Mouse (Mus musculus) kidney, postnatal 0 days (tissue): ENCODE measurements around the gene Nccrp1. TPM values are rescaled to one million over a fixed set of nuclear protein-coding genes. Genes with fewer than 3 reads are reported as not detected.

Experiments used
- ATAC-seq: fragments of 200-750 bp; cut with Nextera tagmentation; replicated peaks from 2 replicates; pipeline ENCODE4 v1.8.0; 2017; ENCODE audit warnings: low read depth, moderate number of reproducible peaks, moderate TSS enrichment, moderate library complexity; ENCODE audit not compliant: low FRiP score
- DNase-seq: peaks from one replicate; pipeline ENCODE4 v3.0.0-alpha.2; 2016; ENCODE audit warnings: low spot score
- H3K27ac ChIP-seq: fragments of 300-500 bp; sonication (generic); 2 replicates; pipeline ENCODE4 v1.5.1; 2014; ENCODE audit warnings: mild to moderate bottlenecking
- H3K27me3 ChIP-seq: fragments of 300-500 bp; sonication (generic); 2 replicates; pipeline ENCODE4 v1.6.1; 2014; ENCODE audit warnings: low read length, mixed read lengths; ENCODE audit not compliant: insufficient read depth
- H3K36me3 ChIP-seq: fragments of 300-500 bp; sonication (generic); 2 replicates; pipeline ENCODE4 v1.6.1; 2014; ENCODE audit warnings: low read length, mixed read lengths; ENCODE audit not compliant: insufficient read depth
- H3K4me1 ChIP-seq: fragments of 300-500 bp; sonication (generic); replicated peaks from 2 replicates; pipeline ENCODE4 v1.6.1; 2014; ENCODE audit warnings: antibody characterized with exemption, low read length, mixed read lengths; ENCODE audit not compliant: insufficient read depth
- H3K4me2 ChIP-seq: fragments of 300-500 bp; sonication (generic); 2 replicates; pipeline ENCODE4 v1.6.1; 2014; ENCODE audit warnings: mild to moderate bottlenecking, low read length, moderate library complexity, mixed read lengths
- H3K4me3 ChIP-seq: fragments of 300-500 bp; sonication (generic); replicated peaks from 2 replicates; pipeline ENCODE4 v1.5.1; 2014; ENCODE audit warnings: low read depth, low read length
- H3K9ac ChIP-seq: fragments of 300-500 bp; sonication (generic); 2 replicates; pipeline ENCODE4 v1.6.1; 2014; ENCODE audit warnings: low read depth, low read length
- H3K9me3 ChIP-seq: fragments of 300-500 bp; sonication (generic); replicated peaks from 2 replicates; pipeline ENCODE4 v1.6.1; 2016; ENCODE audit warnings: low read length, inconsistent platforms, mixed read lengths
- CTCF ChIP-seq: IDR thresholded peaks from 2 replicates; pipeline ENCODE4 v1.5.1; 2016; ENCODE audit warnings: antibody characterized with exemption, low read depth, mild to moderate bottlenecking, moderate library complexity
- WGBS: fragments of 180-500 bp; shearing (Covaris S2); extraction: QIAGEN DNeasy Blood & Tissue Kit; methylation state at CpG from one replicate; pipeline ENCODE4 v1.1.7; 2014; 5-methylcytosine and 5-hydroxymethylcytosine counted together
- polyA plus RNA-seq: library from polyadenylated mRNA; unstranded; fragments of >200 nt; fragmentation: Nextera tagmentation; extraction: Ambion mirVana; gene quantifications from 2 replicates; pipeline ENCODE4 v1.2.1, GENCODE M21; 2015

Nccrp1 gene
- polyA plus RNA-seq, 1 experiment from 2014 or later = 7.3 TPM

GRCm38 (mm10) chr7:28586663-28587411, 39.8 kb upstream of the Nccrp1 start:
- no peak overlapping the region for H3K27ac ChIP-seq
- no peak; the same call in 1 of the 2 replicates for ATAC-seq
- H3K4me1 ChIP-seq = peaks cover 52% of the 10 kb centered on the region
- 0 out of 2 replicates have a peak overlapping the region, but pooled peaks have one; percentile 8 for H3K9ac ChIP-seq
- no peak overlapping the region for H3K4me2 ChIP-seq
- TF ChIP-seq CTCF = no peak
- DNase-seq = no peak
- no peaks in the 10 kb centered on the region for H3K9me3 ChIP-seq
- H3K27me3 ChIP-seq = no peaks in the 10 kb centered on the region
- H3K4me3 ChIP-seq = no peak overlapping the region
- WGBS = 53% methylated on average over 6 of the region's 6 CpGs
- no peaks in the 10 kb centered on the region for H3K36me3 ChIP-seq

- WGBS = 52% methylated on average over 6 of the region's 6 CpGs
- Histone ChIP-seq H3K27me3 (no peaks in the 10 kb centered on the region), H3K9me3 (no peaks in the 10 kb centered on the region), H3K4me3 (no peak overlapping the region), H3K9ac (0 out of 2 replicates have a peak overlapping the region, but pooled peaks have one; percentile 27), H3K36me3 (no peaks in the 10 kb centered on the region), H3K4me2 (no peak overlapping the region), H3K4me1 (peaks cover 54% of the 10 kb centered on the region), H3K27ac (peak overlapping the region; percentile 31; the same call in 1 of the 2 replicates)
- DNase-seq (no peak), ATAC-seq (no peak)
- TF ChIP-seq CTCF = no peak
Observed at GRCm38 (mm10) chr7:28585001-28585400, 37.9 kb upstream of the Nccrp1 start.

GRCm38 (mm10) chr7:28584468-28584867, 37.4 kb upstream of the Nccrp1 start:
- Histone ChIP-seq H3K27ac (peak overlapping the region; percentile 47; the same call in 1 of the 2 replicates), H3K4me1 (peaks cover 59% of the 10 kb centered on the region), H3K9ac (0 out of 2 replicates have a peak overlapping the region, but pooled peaks have one; percentile 27), H3K4me3 (no peak overlapping the region), H3K9me3 (no peaks in the 10 kb centered on the region), H3K36me3 (no peaks in the 10 kb centered on the region), H3K4me2 (no peak overlapping the region), H3K27me3 (no peaks in the 10 kb centered on the region)
- TF ChIP-seq CTCF = no peak
- WGBS = 63% methylated on average over 4 of the region's 4 CpGs
- no peak for DNase-seq
- no peak for ATAC-seq

GRCm38 (mm10) chr7:28583570-28584344, 36.7 kb upstream of the Nccrp1 start:
- no peak for DNase-seq
- no peak overlapping the region for H3K4me3 ChIP-seq
- H3K4me2 ChIP-seq = no peak overlapping the region
- no peaks in the 10 kb centered on the region for H3K9me3 ChIP-seq
- no peak for ATAC-seq
- H3K27me3 ChIP-seq = no peaks in the 10 kb centered on the region
- H3K36me3 ChIP-seq = no peaks in the 10 kb centered on the region
- H3K9ac ChIP-seq = no peak overlapping the region
- peaks cover 66% of the 10 kb centered on the region for H3K4me1 ChIP-seq
- WGBS = 67% methylated on average over 8 of the region's 8 CpGs
- no peak for TF ChIP-seq CTCF
- H3K27ac ChIP-seq = peak overlapping the region; percentile 47; the same call in 1 of the 2 replicates

- Histone ChIP-seq H3K4me1 (peaks cover 66% of the 10 kb centered on the region), H3K36me3 (no peaks in the 10 kb centered on the region), H3K4me3 (no peak overlapping the region), H3K9me3 (no peaks in the 10 kb centered on the region), H3K9ac (no peak overlapping the region), H3K4me2 (no peak overlapping the region), H3K27ac (peak overlapping the region; percentile 36; the same call in 1 of the 2 replicates), H3K27me3 (no peaks in the 10 kb centered on the region)
- no peak for TF ChIP-seq CTCF
- DNase-seq (no peak), ATAC-seq (no peak)
- WGBS = 78% methylated on average over 11 of the region's 11 CpGs
Observed at GRCm38 (mm10) chr7:28582841-28583240, 35.8 kb upstream of the Nccrp1 start.

GRCm38 (mm10) chr7:28581721-28582120, 34.7 kb upstream of the Nccrp1 start:
- Histone ChIP-seq H3K4me1 (peaks cover 65% of the 10 kb centered on the region), H3K27ac (no peak overlapping the region), H3K9me3 (no peaks in the 10 kb centered on the region), H3K4me2 (no peak overlapping the region), H3K9ac (no peak overlapping the region), H3K27me3 (no peaks in the 10 kb centered on the region), H3K4me3 (no peak overlapping the region), H3K36me3 (no peaks in the 10 kb centered on the region)
- TF ChIP-seq CTCF = no peak
- 84% methylated on average over 4 of the region's 4 CpGs for WGBS
- DNase-seq (no peak), ATAC-seq (no peak)
